8 mouse cellular contexts compared by ENCODE assay signal in genomic region chr12:85455065-85456058, GRCm38 (mm10). TPM values are rescaled to one million over a fixed set of nuclear protein-coding genes. Genes with fewer than 3 reads are reported as not detected.
DNase-seq lines count a peak whose midpoint lies in the region; ATAC-seq and TF ChIP-seq lines count a peak whose summit lies in the region.

No protein-coding gene starts in this region.

- H3K27ac ChIP-seq in brown adipose tissue, adult 24 weeks (replicated peaks; ENCODE audit: low read depth, low read length) = peak overlapping the region; percentile 92
- H3K27ac ChIP-seq in heart, embryonic 15.5 days = peak overlapping the region; percentile 95
- no peak overlapping the region; the same call in 1 of the 2 replicates for H3K27ac ChIP-seq in liver, embryonic 14.5 days
- peak overlapping the region; percentile 54 for H3K27ac ChIP-seq in neural tube, embryonic 11.5 days (ENCODE audit: low read depth, low read length)
- peak overlapping the region; percentile 96 for H3K27ac ChIP-seq in stomach, postnatal 0 days (replicated peaks)

- no peaks in the 10 kb centered on the region for H3K9me3 ChIP-seq in heart, embryonic 15.5 days (replicated peaks)
- no peaks in the 10 kb centered on the region for H3K9me3 ChIP-seq in liver, embryonic 14.5 days (ENCODE audit: control insufficient read depth, low read length)
- no peaks in the 10 kb centered on the region for H3K9me3 ChIP-seq in neural tube, embryonic 11.5 days (ENCODE audit: control insufficient read depth, low read length)
- no peaks in the 10 kb centered on the region for H3K9me3 ChIP-seq in stomach, postnatal 0 days (ENCODE audit: control insufficient read depth, low read length)

- H3K4me1 ChIP-seq in brown adipose tissue, adult 24 weeks (ENCODE audit: control insufficient read depth, insufficient read depth, insufficient read length, low read length) = peaks cover 6% of the 10 kb centered on the region
- peaks cover 42% of the 10 kb centered on the region for H3K4me1 ChIP-seq in heart, embryonic 15.5 days (replicated peaks)
- peaks cover 4 to 17% of the 10 kb centered on the region in 2 experiments for H3K4me1 ChIP-seq in liver, embryonic 14.5 days (replicated peaks; ENCODE audit: control insufficient read depth in 2 of 2, insufficient read depth in 2 of 2, low read length in 1 of 2)
- peaks cover 20% of the 10 kb centered on the region for H3K4me1 ChIP-seq in neural tube, embryonic 11.5 days (ENCODE audit: control insufficient read depth, insufficient read depth, low read length)
- peaks cover 3% of the 10 kb centered on the region; the same call in 1 of the 2 replicates for H3K4me1 ChIP-seq in stomach, postnatal 0 days (replicated peaks; ENCODE audit: control insufficient read depth, insufficient read depth)

- TF ChIP-seq CTCF in liver, embryonic 14.5 days (IDR thresholded peaks at IDR 0.05; ENCODE audit: low read depth) = no peak
- peak; percentile 56 for TF ChIP-seq CTCF in stomach, postnatal 0 days (IDR thresholded peaks at IDR 0.05; ENCODE audit: low read depth)

- H3K4me2 ChIP-seq in heart, embryonic 15.5 days = peak overlapping the region; percentile 86
- peak overlapping the region; percentile 82 for H3K4me2 ChIP-seq in liver, embryonic 14.5 days (ENCODE audit: low read depth)
- H3K4me2 ChIP-seq in neural tube, embryonic 11.5 days (ENCODE audit: low read depth) = peak overlapping the region; percentile 53
- peak overlapping the region; percentile 74 for H3K4me2 ChIP-seq in stomach, postnatal 0 days (replicated peaks; ENCODE audit: low read depth)

- ATAC-seq in heart, embryonic 15.5 days (replicated peaks; ENCODE audit: insufficient number of reproducible peaks, insufficient read depth, low FRiP score, low read depth) = peak; percentile 97
- peak; percentile 95 for ATAC-seq in liver, embryonic 14.5 days (ENCODE audit: insufficient read depth)
- ATAC-seq in neural tube, embryonic 11.5 days (ENCODE audit: insufficient read depth, low FRiP score, low TSS enrichment) = peak; percentile 99
- peak; percentile 93 for ATAC-seq in stomach, postnatal 0 days (ENCODE audit: low FRiP score, low TSS enrichment)

- WGBS in heart, embryonic 15.5 days = under 1% methylated on average over 44 of the region's 44 CpGs
- WGBS in liver, embryonic 14.5 days (ENCODE audit: insufficient replicate concordance) = 2% methylated on average over 43 of the region's 44 CpGs
- WGBS in neural tube, embryonic 11.5 days = 3% methylated on average over 42 of the region's 44 CpGs
- 1% methylated on average over 41 of the region's 44 CpGs for WGBS in stomach, postnatal 0 days

- DNase-seq in CD4-positive, CD25-positive, alpha-beta regulatory T cell, adult 2 months (ENCODE audit: low read depth, low spot score) = peak; percentile 100
- DNase-seq in fibroblast of lung, adult 2 months (ENCODE audit: low read depth) = peak; percentile 99
- DNase-seq in kidney, postnatal 25 days = peak; percentile 99
- DNase-seq in liver, embryonic 14.5 days (ENCODE audit: low read depth in 3 of 3, low spot score in 3 of 3) = peak; percentile 91 to 98 (median 92)
- DNase-seq in neural tube, embryonic 11.5 days (ENCODE audit: low spot score) = peak; percentile 99
- peak; percentile 98 for DNase-seq in stomach, postnatal 0 days (ENCODE audit: low spot score)

- TF ChIP-seq EP300 in liver, embryonic 14.5 days (IDR thresholded peaks at IDR 0.05; ENCODE audit: low read depth) = no peak
- peak; percentile 28 for TF ChIP-seq EP300 in stomach, postnatal 0 days (optimal IDR thresholded peaks at IDR 0.05)

- peak overlapping the region; percentile 64 for H3K4me3 ChIP-seq in brown adipose tissue, adult 24 weeks (ENCODE audit: insufficient read depth, low read depth, low read length)
- H3K4me3 ChIP-seq in heart, embryonic 15.5 days = peak overlapping the region; percentile 57
- H3K4me3 ChIP-seq in liver, embryonic 14.5 days (ENCODE audit: insufficient read depth in 1 of 2, low read depth in 2 of 2, low read length in 2 of 2) = peak overlapping the region; percentile 51 to 78
- H3K4me3 ChIP-seq in neural tube, embryonic 11.5 days (ENCODE audit: low read depth, low read length) = peak overlapping the region; percentile 38
- H3K4me3 ChIP-seq in stomach, postnatal 0 days (ENCODE audit: low read depth, low read length) = peak overlapping the region; percentile 41

- H3K27me3 ChIP-seq in heart, embryonic 15.5 days = no peaks in the 10 kb centered on the region
- no peaks in the 10 kb centered on the region; the same call in 1 of the 2 replicates for H3K27me3 ChIP-seq in liver, embryonic 14.5 days (ENCODE audit: control insufficient read depth, insufficient read depth, low read length)
- H3K27me3 ChIP-seq in neural tube, embryonic 11.5 days (ENCODE audit: control insufficient read depth, insufficient read depth, low read length) = no peaks in the 10 kb centered on the region
- H3K27me3 ChIP-seq in stomach, postnatal 0 days (ENCODE audit: control insufficient read depth, insufficient read depth, low read length) = no peaks in the 10 kb centered on the region

- H3K9ac ChIP-seq in heart, embryonic 15.5 days = peak overlapping the region; percentile 62
- H3K9ac ChIP-seq in liver, embryonic 14.5 days (replicated peaks) = peak overlapping the region; percentile 61
- H3K9ac ChIP-seq in neural tube, embryonic 11.5 days (ENCODE audit: low read length) = peak overlapping the region; percentile 57
- H3K9ac ChIP-seq in stomach, postnatal 0 days (ENCODE audit: low read length) = peak overlapping the region; percentile 69

- no peaks in the 10 kb centered on the region for H3K36me3 ChIP-seq in heart, embryonic 15.5 days
- H3K36me3 ChIP-seq in liver, embryonic 14.5 days (replicated peaks; ENCODE audit: control insufficient read depth, insufficient read depth, low read depth) = no peaks in the 10 kb centered on the region
- no peaks in the 10 kb centered on the region for H3K36me3 ChIP-seq in neural tube, embryonic 11.5 days (ENCODE audit: control insufficient read depth, insufficient read depth, low read length)
- H3K36me3 ChIP-seq in stomach, postnatal 0 days (ENCODE audit: control insufficient read depth, insufficient read depth, low read length) = no peaks in the 10 kb centered on the region

RNA-seq across cellular contexts. Expression of gene Fos, which starts 18.3 kb away (rescaled TPM):
- polyA plus RNA-seq in brown adipose tissue, adult 24 weeks (2012; ENCODE audit: insufficient read depth, insufficient read length, missing spikeins) = 10.7 and 154 TPM in 2 replicates
- 5.4 and 5.9 TPM in 2 replicates for polyA plus RNA-seq in heart, embryonic 15.5 days (2015; fragmentation: Nextera tagmentation; extraction: Ambion mirVana)
- 0.79 and 0.83 TPM in 2 replicates for polyA plus RNA-seq in liver, embryonic 14.5 days (2012; rRNA removed)
- polyA plus RNA-seq in liver, embryonic 14.5 days (2014; fragmentation: Nextera tagmentation; extraction: Ambion mirVana) = 0.61 and 0.71 TPM in 2 replicates
- polyA plus RNA-seq in neural tube, embryonic 11.5 days (2014; fragmentation: Nextera tagmentation; extraction: Ambion mirVana) = 1.4 and 2.5 TPM in 2 replicates
- polyA plus RNA-seq in stomach, postnatal 0 days (2015; fragmentation: Nextera tagmentation; extraction: Ambion mirVana) = 18.2 and 23.2 TPM in 2 replicates
